Mouse (Mus musculus): ENCODE data around the gene Nptxr. TPM values are rescaled to one million over a fixed set of nuclear protein-coding genes. Genes with fewer than 3 reads are reported as not detected.

The Nptxr gene
- polyA plus RNA-seq, 1 experiment from 2014 or later: 2.7 TPM

DNA sequence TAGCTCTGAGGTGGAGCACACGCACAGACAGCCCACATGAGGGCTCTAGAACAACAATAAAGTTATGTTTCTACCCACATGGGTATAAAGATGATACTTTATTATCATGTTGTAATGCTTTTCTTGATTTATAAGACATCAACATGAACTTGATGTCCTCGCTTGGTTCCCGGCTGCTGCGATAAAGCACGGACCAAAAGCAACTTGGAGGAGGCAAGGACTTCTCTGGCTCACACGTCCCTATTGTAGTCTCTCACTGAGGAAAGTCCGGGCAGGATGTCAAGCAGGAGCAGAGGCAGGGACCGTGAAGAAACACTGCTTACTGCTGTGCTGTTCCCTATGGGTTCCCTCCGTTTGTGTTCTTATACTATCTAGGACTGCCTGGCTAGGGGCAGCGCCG is 60.6 kb downstream of the Nptxr start:
- WGBS: 94% methylated on average over 11 of the region's 11 CpGs
- H3K4me1 ChIP-seq: peaks cover 47% of the 10 kb centered on the region
- no peaks in the 10 kb centered on the region for H3K9me3 ChIP-seq
- H3K27me3 ChIP-seq: no peaks in the 10 kb centered on the region
- peaks cover 8% of the 10 kb centered on the region for H3K36me3 ChIP-seq
- ATAC-seq (ENCODE audit: low FRiP score, low read depth): no peak
- no peak overlapping the region for H3K4me2 ChIP-seq (replicated peaks)
- no peak overlapping the region for H3K4me3 ChIP-seq
- no peak overlapping the region for H3K27ac ChIP-seq
- no peak overlapping the region for H3K9ac ChIP-seq

DNA sequence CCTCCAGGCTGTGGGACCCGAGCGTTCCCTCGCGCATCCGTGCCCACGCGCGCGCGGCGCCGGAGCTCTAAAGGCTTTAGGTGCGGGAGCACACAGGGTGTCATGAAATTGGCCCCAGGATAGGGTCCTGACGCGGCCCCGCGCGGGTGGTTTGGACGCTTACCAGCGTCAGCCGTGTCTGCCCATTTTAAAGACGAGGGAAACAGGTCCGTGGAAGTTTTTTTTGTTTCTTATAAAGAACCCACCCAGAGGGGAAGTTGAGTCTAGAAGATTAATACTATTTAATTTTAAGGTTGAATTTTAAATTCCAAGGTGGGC is 61.9 kb downstream of the Nptxr start:
- ATAC-seq (ENCODE audit: low FRiP score, low read depth): no peak

DNA sequence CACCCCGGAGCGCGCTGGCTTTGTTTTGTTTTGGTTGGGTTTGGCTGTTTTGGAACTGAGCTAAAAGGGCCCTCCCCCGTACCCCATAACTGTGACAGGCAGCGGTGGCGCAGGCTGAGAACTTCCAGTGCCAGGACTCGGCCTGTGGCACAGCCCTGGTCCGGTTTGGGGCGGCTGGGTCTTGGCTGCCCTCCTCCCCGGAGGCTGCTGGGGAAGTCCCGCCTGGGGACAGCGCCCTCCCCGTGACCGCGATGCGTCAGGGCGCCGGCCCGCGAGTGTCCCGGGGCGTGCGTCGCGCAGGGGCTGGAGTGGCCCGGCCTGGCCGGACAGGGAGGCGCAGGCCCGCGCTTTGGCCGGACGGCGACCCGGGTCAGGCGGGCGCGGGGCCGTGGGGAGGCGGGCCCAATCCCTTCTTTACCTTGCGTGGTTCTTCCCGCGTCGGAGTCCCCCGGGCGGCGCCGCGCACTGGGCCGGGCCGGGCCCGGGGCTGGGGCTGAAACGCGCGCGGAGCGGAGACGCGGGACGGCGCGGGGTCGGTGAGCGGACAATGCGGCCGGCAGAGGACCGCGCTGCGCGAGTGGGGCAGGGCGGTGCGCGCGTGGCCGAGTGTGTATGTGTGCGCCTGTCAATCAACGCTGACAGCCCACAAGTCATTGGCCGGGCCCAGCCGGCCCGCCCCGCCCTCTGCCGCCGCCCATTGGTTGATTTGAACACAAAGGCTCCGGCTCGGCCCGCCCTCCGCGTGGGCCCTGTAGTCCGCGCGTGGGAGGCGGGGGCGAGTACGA is 62.5 kb downstream of the Nptxr start, which contains the start of gene Sun2:
Gene Sun2 (minus strand): TSS at position 616 of the 785 bp plus-strand sequence.
- peak within 1 kb of the TSS; percentile 86 for H3K4me2 ChIP-seq (replicated peaks)
- H3K4me1 ChIP-seq: peaks cover 51% of the 10 kb centered on the region
- under 1% methylated on average over 68 of the region's 93 CpGs for WGBS
- peak; percentile 92 for ATAC-seq (ENCODE audit: low FRiP score, low read depth)
- peak within 1 kb of the TSS; percentile 91 for H3K9ac ChIP-seq
- peak within 1 kb of the TSS; percentile 94 for H3K4me3 ChIP-seq
- peaks cover 27% of the 10 kb centered on the region for H3K36me3 ChIP-seq
- no peaks in the 10 kb centered on the region for H3K9me3 ChIP-seq
- no peaks in the 10 kb centered on the region for H3K27me3 ChIP-seq
- no peak within 1 kb of the TSS for H3K27ac ChIP-seq

More for the DNA sequence above, 61.9 kb downstream of the Nptxr start:
- no peaks in the 10 kb centered on the region for H3K27me3 ChIP-seq
- no peaks in the 10 kb centered on the region for H3K9me3 ChIP-seq
- H3K4me3 ChIP-seq: peak overlapping the region; percentile 94
- no peak overlapping the region for H3K27ac ChIP-seq
- peak overlapping the region; percentile 91 for H3K9ac ChIP-seq
- peaks cover 51% of the 10 kb centered on the region for H3K4me1 ChIP-seq
- H3K36me3 ChIP-seq: peaks cover 22% of the 10 kb centered on the region
- under 1% methylated on average over 23 of the region's 23 CpGs for WGBS
- H3K4me2 ChIP-seq (replicated peaks): peak overlapping the region; percentile 86

DNA sequence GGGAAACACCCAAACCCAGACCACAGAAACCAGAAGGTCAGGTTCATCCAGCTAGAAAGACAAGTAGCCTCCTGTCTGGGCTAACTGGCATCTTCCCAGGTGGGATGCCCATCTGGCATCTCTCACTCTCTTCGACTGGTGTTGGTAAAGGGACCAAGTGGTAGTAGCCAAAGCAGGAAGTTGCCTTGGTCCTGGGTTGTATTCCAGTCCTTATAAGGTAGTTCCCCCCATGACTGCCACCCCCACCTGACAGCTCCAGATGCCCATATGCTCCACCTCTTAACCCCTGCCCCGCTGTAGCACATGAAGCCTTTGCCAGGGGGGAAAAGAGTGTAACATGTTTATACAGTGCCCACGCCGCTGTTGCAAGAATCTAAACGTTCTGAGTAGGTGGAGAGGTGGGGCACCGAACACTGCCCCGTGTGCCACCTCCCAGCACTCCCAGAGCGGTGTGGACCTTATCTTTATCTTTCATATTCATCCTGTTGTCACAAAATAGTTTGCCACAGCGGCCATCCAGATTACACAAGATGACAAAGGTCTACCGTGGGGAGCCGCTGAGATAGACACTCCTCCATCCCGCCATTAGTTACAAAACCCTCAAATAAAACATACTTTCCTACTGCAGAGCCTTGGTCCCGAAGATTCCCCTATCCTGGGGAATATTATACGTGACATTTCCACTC is 63.2 kb downstream of the Nptxr start:
- ATAC-seq (ENCODE audit: low FRiP score, low read depth): no peak
- 28% methylated on average over 14 of the region's 14 CpGs for WGBS
- Histone ChIP-seq H3K4me1 (peaks cover 51% of the 10 kb centered on the region), H3K9ac (peak overlapping the region; percentile 91), H3K36me3 (peaks cover 35% of the 10 kb centered on the region), H3K9me3 (no peaks in the 10 kb centered on the region), H3K27me3 (no peaks in the 10 kb centered on the region), H3K27ac (no peak overlapping the region), H3K4me2 (replicated peaks) (peak overlapping the region; percentile 86), H3K4me3 (peak overlapping the region; percentile 94)

DNA sequence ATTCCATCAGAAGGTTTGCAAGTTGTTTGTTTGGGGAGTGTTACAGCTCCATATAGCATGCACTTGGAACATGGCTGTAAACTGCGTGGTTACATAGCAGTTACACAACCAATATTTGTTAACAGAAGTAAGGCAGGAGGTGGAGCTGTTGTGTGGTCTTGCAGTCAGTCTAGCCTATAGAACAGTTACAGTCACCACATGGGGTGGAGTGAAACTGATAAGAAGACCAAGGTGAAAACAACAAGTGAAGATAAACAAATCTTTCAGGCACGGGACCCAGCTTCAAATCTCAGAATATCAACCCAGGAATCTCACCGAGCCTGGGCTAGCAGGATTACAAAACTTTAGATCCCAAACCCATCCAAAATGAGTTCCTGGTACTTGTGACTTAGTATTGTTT is 63.8 kb downstream of the Nptxr start:
- H3K4me2 ChIP-seq (replicated peaks): peak overlapping the region; percentile 86
- H3K9me3 ChIP-seq: no peaks in the 10 kb centered on the region
- H3K4me3 ChIP-seq: peak overlapping the region; percentile 94
- no peak overlapping the region for H3K27ac ChIP-seq
- H3K9ac ChIP-seq: peak overlapping the region; percentile 91; the same call in 1 of the 2 replicates
- no peak for ATAC-seq (ENCODE audit: low FRiP score, low read depth)
- no peaks in the 10 kb centered on the region for H3K27me3 ChIP-seq
- H3K4me1 ChIP-seq: peaks cover 50% of the 10 kb centered on the region
- 75% methylated on average over 3 of the region's 3 CpGs for WGBS
- peaks cover 39% of the 10 kb centered on the region for H3K36me3 ChIP-seq

Other genes starting within 250 kb of the Nptxr start
- gene Dmc1, start 199.7 kb downstream of the Nptxr start, polyA plus RNA-seq (2015; fragmentation: Nextera tagmentation; extraction: Ambion mirVana): 2.7 and 3.2 TPM in 2 replicates
- 1.4 and 2.2 TPM in 2 replicates for gene Fam227a, start 145.8 kb downstream of the Nptxr start, polyA plus RNA-seq (2015; fragmentation: Nextera tagmentation; extraction: Ambion mirVana)
- gene Cby1, start 145.6 kb downstream of the Nptxr start, polyA plus RNA-seq (2015; fragmentation: Nextera tagmentation; extraction: Ambion mirVana): 55.1 and 59.5 TPM in 2 replicates
- gene Tomm22, start 133.9 kb downstream of the Nptxr start, polyA plus RNA-seq (2015; fragmentation: Nextera tagmentation; extraction: Ambion mirVana): 221 and 226 TPM in 2 replicates
- gene Josd1, start 116.8 kb downstream of the Nptxr start, polyA plus RNA-seq (2015; fragmentation: Nextera tagmentation; extraction: Ambion mirVana): 24.8 and 26.7 TPM in 2 replicates
- gene Gtpbp1, start 113.9 kb downstream of the Nptxr start, polyA plus RNA-seq (2015; fragmentation: Nextera tagmentation; extraction: Ambion mirVana): 37.1 and 40.8 TPM in 2 replicates
- gene Sun2, start 62.2 kb downstream of the Nptxr start, polyA plus RNA-seq (2015; fragmentation: Nextera tagmentation; extraction: Ambion mirVana): 5.5 and 7.8 TPM in 2 replicates
- gene Dnal4, start 26.9 kb downstream of the Nptxr start, polyA plus RNA-seq (2015; fragmentation: Nextera tagmentation; extraction: Ambion mirVana): 69.5 and 74.1 TPM in 2 replicates
- 0.46 and 0.60 TPM in 2 replicates for gene Npcd, start 29.5 kb upstream of the Nptxr start, polyA plus RNA-seq (2015; fragmentation: Nextera tagmentation; extraction: Ambion mirVana)
- gene Cbx6, start 29.9 kb upstream of the Nptxr start, polyA plus RNA-seq (2015; fragmentation: Nextera tagmentation; extraction: Ambion mirVana): 45.4 and 54.5 TPM in 2 replicates
- 13.5 and 14.1 TPM in 2 replicates for gene Apobec3, start 86.9 kb upstream of the Nptxr start, polyA plus RNA-seq (2015; fragmentation: Nextera tagmentation; extraction: Ambion mirVana)
- gene Cbx7, start 166.4 kb upstream of the Nptxr start, polyA plus RNA-seq (2015; fragmentation: Nextera tagmentation; extraction: Ambion mirVana): 1.8 and 2.2 TPM in 2 replicates
- 3.0 and 3.2 TPM in 2 replicates for gene Pdgfb, start 210.2 kb upstream of the Nptxr start, polyA plus RNA-seq (2015; fragmentation: Nextera tagmentation; extraction: Ambion mirVana)